Mouse (Mus musculus): ENCODE data around the gene Ntn1. TPM values are rescaled to one million over a fixed set of nuclear protein-coding genes. Genes with fewer than 3 reads are reported as not detected.

Gene Ntn1
- total RNA-seq, 1 experiment from 2014 or later: not detected

DNA sequence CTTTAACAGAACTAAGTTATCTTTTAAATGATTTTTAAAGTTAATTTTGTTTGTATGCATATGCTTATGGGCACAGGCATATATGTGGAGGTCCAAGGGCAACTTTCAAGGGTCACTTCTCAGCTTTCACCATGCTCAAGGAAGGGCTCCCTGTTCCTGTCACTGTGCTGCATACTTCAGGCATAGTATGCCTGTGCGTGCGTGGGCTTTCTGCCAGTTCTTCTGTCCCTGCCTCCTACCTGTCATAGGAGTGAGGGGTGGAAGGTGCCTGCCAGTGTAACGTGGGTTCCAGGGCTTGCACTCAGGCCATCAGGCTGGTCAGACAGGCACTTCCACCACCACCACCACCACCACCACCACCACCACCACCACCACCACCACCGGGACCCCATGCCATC is 228.0 kb downstream of the Ntn1 start:
- ATAC-seq (ENCODE audit: extremely low read depth, insufficient number of reproducible peaks, low FRiP score, poor library complexity, severe bottlenecking): no peak

DNA sequence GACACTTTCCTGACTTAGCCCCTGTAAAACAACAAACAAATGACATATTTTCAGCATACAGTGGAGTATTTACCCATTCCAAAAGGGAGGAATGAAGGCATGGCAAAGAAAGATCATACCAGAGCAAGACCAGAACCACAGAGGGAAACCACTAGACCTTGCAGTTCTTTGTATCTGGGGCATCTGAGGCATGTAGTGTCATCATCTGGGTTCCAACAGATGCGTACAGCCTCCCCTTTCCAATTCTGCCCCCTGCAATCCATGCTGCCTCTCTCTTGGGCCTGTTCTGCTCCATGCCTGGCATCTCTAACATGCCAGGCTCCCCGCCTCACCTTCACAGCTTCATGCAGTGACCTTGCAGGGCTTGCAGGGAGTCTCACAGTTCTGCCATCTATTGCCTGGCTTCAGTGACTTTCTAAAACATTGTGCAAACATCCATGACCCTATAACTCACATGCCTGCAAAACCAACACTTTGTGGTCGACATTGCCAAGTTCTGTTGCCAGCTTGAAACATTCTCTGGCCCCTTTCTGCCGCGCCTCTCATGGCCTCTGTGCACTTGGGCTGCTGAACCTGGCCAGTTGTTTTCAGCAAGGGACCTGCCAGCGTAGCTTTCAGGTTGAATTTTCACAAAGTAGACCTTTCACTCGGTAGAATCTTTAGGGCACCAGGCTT is 228.5 kb downstream of the Ntn1 start:
- no peak for ATAC-seq (ENCODE audit: extremely low read depth, insufficient number of reproducible peaks, low FRiP score, poor library complexity, severe bottlenecking)

DNA sequence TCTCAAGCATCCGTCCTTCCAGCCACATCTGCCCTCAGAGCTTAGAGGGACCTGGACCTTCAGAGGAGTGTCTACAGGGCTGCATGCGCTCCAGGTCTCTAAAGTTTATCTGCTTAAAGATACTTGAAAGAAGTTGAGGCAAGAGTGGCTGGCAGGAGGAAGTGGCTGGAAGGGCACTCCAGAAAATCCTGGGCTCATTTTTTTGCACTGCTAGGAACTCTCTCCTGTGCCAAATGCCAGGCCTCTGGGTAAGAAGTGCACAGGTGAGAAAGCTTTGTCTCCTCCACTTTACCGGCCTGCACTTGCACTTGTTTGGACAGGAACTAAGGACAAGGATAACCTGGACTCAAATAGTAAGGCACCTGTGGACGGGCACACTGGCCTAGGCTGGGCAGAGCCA is 232.2 kb downstream of the Ntn1 start:
- ATAC-seq (ENCODE audit: extremely low read depth, insufficient number of reproducible peaks, low FRiP score, poor library complexity, severe bottlenecking): no peak

DNA sequence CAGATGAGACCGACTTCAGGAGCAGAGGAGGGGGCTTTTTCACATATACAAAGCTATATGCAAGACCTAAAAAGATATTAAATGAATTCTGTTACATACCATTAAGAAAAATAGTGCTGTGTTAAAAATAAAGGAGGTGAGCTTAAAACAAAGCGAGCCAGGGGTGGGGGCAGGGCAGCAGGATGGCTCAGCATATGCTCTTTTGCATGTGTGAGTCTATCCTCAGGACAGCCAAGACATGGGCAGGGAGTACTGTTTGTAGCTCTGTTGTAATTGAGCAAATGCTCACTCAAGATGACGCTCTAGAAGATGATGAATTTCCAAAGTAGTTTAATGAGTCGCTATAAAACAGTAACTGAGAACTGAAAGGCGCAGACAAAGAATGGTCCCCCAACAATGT is 236.2 kb downstream of the Ntn1 start:
- ATAC-seq (ENCODE audit: extremely low read depth, insufficient number of reproducible peaks, low FRiP score, poor library complexity, severe bottlenecking): no peak

DNA sequence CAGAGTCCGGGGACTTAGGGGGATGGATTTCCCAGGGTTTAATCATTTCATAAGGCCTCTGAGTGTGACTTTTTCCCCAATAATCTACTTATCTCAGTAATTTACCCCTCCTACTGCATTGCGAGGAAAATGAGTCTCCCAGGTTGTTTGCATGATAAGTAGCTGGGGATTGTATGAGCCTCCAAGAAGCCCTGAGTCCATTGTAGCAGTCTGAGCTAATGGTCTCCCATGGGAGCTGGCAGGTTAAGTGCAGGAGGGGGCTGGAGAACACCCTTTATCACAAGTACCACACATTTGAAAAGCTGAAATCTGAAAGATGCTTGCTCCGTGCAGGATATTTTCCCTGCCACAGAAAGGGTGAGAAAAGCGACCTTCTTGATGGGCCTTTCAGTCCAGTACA is 240.8 kb downstream of the Ntn1 start:
- ATAC-seq (ENCODE audit: extremely low read depth, insufficient number of reproducible peaks, low FRiP score, poor library complexity, severe bottlenecking): no peak

Other genes with a start within 250 kb of the Ntn1 start
- gene Pik3r5, start 31.3 kb upstream of the Ntn1 start, total RNA-seq (2017): 108 TPM in 2 replicates
- 28.7 and 31.0 TPM in 2 replicates for gene Pik3r6, start 102.2 kb upstream of the Ntn1 start, total RNA-seq (2017)
- gene Mfsd6l, start 155.4 kb upstream of the Ntn1 start, total RNA-seq (2017): 0.74 and 1.4 TPM in 2 replicates
- not detected in 2 replicates for gene Ccdc42, start 186.2 kb upstream of the Ntn1 start, total RNA-seq (2017)